Mouse (Mus musculus): Measurements from ENCODE around the gene Psmd4.
"Not testable (repeated sequence)": the region's sequence is repeated elsewhere in the genome, so short reads cannot be mapped to it uniquely, and the experiment has no call there.

The Psmd4 gene

DNA sequence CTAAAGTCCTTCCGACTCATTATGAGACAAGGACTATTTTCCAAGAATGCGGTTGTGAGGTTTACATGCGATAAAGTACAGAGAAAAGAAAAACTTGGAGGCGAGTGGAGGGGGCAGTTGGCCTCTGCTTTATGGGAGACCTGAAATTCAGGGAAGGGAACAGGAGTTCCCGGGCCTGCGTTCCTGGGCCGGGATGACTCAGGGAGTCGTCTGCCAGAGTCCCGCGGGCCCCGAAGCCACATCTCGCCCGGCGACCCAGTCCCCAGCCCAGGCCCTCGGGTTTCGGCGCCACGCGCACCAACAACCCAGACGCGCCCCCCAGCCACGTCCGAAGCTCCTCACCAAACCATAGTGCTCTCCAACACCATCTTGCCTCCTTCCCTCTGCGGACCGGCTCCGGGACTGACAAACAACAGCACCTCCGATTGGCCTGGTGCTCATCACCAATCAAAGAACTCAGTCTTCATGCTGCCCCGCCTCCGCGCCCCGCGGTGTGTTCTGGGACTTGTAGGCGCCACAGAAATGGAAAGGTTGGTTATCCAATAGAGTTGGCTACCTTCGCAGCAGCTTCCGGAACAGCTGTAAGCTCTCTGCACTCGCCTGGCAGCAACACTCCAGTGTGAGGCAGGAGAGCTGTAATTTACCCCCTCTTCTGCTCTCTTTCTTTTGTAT lies at the start of gene Psmd4:
Psmd4 (minus strand) TSS at position 449 of the 672 bp plus-strand sequence.
- DNase-seq (ENCODE audit: low read depth, low spot score) = peak; percentile 95

DNA sequence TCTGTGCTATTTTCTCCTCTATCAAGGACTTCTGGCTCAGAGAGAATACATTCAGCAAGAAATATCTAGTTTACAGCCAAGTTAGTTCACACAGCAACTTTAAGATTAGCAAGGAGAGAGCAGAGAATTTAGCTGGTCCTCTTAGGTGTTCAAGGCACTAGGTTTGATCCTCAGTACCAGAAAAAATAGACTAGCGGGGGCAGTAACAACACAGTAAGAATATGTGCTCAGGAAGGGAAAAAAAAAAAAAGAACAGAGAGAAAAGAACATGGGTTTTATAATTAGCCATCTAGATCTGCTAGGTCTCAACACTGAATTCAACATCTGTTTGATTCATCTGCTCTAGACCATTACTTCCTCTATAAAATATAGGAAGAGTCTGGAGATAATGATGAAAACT lies 45.7 kb upstream of the Psmd4 start:
- DNase-seq (ENCODE audit: low read depth, low spot score) = no peak

DNA sequence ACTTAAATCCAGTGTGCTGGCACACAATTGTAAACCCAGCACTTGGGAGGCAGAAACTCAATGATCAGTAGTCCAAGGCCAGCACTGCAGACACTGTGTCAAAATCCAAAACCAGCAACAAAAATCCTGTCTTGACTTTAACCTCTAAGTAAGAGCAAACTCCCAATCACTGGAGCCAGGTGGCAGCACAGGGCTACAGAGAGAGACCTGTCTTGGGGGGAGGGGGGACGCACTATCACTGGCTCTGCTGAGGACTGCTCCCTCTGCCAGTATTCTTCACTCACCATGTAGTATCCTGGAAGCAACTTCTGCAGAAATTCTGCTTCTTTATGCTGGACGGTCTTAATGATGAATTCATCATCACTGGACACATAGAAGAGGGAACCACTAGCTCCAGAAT lies 29.2 kb upstream of the Psmd4 start:
- DNase-seq (ENCODE audit: low read depth, low spot score) = no peak

DNA sequence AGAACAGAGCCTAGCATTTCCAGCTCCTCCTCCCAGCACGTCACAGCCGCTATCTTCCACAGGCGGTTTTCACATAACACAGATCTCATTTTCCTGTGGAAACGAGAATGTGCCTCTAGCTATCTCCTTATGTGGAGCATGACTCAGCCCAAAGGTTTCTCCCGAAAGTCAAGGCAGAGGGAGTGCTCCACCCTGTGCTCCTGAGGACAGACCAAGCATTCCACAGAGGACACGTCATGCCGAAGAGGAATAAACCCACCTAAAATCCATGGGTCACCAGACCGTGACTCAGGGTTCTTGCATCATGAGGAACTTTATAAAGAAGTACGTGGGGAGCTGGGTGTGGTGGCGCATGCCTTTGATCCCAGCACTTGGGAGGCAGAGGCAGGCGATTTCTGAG lies 24.2 kb upstream of the Psmd4 start:
- DNase-seq (ENCODE audit: low read depth, low spot score) = no peak

DNA sequence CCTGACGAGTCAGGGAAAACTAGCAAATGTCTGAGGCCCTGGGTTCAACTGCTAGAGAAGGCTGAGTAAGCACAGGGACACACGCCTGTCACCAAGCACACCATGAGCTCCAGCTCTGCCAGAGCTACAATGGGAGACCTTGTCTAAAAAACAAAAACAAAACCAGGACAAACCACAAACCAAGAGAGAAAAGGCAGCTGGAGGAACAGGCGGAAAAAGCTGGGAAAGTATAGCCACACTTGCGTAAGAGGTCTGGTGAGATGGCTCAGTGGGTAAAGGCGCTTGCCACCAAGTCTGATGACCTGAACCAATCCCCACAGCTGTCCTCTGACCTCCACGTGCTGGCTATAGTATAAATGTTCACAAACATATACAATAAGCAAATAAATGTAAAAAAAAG lies 23.7 kb upstream of the Psmd4 start:
- DNase-seq (ENCODE audit: low read depth, low spot score) = no peak

DNA sequence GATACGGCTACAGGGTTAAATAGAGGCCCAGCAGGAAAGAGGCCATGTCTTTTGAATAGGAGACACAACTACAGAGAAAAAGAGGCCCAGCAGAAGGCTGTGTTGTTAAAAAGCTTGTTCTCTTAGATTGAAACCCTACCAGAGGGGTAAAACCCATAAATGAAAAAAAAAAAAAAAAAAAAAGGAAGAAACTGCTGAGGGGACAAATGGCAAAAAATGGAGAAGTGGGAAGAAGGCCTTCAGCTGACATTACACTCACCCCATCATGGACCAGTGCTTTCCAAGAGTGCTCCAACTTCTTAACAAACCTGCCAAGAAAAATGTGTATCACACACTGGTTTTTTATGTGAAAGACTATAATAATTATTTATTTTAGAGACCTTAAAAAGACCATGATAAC lies 23.1 kb upstream of the Psmd4 start:
- no peak for DNase-seq (ENCODE audit: low read depth, low spot score)

DNA sequence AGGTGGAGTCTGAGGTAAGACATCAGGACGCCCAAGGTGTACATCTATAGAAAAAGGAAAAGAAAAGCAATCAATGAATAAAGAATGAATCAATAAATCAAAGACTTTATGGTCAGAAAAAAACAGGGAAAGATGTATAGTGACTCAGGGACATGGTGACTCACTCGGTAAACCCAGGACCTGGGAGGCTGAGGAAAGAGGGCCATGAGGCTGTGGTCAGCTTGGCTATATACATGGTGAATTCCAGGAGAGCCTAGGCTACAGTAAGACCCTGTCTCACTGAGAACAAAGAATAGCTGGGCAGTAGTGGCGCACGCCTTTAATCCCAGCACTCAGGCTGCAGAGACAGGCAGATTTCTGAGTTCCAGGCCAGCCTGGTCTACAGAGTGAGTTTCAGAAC lies 21.3 kb upstream of the Psmd4 start:
- DNase-seq (ENCODE audit: low read depth, low spot score) = no peak

DNA sequence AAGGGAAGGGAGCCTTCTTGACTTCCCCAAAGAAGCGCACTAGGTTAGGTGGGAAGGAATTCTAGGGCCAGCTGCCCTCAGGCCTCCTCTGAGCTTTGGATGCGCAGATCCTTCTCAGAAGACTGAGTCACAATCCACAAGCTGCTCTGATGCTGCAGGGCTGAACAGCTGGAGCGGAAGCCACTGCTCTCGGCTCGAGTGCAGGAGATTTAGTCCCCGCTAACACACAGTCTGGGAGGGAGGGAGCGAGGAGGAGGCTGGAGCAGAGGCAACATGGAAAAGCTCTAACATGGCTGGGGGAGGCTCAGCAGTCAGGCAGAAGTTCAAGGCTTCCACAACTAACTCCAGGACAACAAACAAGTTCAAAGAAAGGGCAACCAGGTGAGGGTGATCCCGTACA lies 15.7 kb upstream of the Psmd4 start:
- no peak for DNase-seq (ENCODE audit: low read depth, low spot score)

DNA sequence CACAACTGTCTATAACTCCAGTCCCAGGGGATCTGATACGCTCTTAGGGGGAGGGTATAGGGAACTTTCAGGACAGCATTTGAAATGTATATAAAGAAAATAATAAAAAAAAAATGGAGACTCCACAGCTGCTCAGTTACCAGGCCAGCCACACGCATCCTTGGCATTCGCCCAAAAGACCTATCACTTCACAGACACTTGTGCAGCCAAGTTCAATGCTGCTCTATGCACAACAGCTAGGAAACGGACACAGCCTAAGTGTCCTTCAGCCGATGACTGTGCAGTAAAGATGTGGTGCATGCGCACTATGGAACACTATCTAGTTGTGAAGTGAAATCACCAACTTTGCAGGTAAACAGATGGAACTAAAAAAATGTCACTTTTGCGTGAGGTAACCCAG lies 13.9 kb upstream of the Psmd4 start:
- no peak for DNase-seq (ENCODE audit: low read depth, low spot score)

DNA sequence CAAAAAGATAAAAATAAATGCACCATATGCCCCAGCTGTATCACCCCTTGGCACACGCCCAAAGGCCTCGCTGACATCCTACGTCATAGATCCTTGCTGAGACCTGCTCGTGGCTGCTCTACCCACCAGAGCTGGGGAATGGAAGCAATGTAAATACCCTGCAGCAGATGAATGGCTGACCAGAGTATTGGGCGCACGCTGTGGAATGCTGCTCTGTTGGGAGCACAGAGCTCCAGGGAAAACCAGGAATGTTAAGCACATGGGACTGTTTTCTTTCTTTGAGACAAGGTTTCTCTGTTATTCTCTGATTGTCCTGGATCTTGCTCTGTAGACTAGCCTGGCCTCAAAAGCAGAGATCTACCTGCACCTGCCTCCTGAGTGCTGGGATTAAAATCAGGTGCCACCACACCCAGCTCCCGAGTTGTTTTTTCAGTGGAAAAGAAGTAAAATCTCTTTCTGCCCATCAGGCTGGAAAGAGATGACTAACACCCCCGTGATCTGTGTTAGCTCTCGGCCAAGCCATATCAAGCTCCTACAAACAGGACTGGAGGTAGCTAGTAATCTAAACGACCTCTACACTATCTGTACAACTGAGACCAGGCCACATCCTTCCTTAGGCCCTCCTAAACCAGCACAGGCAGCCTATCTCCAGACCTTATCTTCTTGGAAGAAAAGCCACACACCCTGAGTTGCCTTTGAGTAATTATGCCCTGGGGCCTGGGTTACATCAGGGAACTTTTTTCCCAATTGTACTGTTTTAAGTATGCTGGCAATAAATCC lies 12.3 kb upstream of the Psmd4 start:
- no peak for DNase-seq (ENCODE audit: low read depth, low spot score)

DNA sequence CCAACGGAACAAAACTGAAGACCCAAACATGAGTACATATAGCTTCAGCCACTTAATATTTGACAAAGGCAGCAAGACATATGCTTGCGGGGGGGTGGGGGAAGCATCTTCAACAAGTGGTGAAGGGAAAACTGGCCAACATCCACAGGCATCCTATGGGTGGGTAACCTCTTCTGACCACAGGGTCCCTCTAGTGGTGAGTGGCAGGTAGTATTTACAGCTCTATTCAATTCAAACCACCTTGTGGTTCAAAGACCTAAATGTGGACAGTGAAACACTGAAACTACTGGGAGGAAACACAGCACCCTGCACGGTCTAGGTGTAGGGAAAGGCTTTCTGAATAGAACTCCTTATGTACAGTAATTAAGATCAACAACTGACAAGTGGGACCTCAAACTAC lies 11.3 kb upstream of the Psmd4 start:
- DNase-seq (ENCODE audit: low read depth, low spot score) = peak; percentile 53

DNA sequence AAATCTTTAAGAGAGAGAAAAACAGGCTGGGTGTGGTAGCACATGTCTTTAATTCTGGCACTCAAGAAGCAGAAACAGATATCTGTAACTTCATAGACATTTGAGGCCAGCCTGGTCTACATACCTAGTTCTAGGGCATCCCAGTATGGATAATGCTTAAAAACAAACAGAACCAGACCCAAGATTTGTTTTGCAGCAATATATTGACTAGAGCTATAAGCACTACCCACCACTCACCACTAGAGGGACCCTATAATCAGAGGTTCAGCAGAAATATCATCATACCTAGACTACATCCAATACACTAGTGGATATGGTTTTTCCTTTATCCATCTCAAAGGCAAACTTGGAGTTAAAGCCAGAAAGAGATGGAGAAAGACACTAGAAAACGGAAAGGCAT lies 10.5 kb upstream of the Psmd4 start:
- DNase-seq (ENCODE audit: low read depth, low spot score) = peak; percentile 56

DNA sequence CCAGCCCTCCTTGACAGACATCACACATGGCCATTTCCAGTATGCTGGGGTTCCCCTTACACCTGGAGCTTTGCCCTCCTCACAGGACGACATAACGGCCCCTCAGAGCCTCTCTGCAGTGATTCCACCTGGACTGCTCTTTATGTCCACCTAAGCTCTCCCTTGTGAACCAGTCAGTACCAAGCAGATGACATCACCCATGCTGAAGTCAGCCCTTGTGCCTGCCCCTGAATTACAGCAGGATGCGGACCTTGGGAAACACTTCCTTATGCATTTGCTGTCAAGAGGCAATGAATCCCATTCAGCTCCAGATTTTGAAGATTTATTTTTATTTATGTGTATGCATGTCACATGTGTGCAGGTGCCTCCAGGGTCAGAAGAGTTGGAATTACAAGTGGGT lies 5.5 kb upstream of the Psmd4 start:
- DNase-seq (ENCODE audit: low read depth, low spot score) = no peak

DNA sequence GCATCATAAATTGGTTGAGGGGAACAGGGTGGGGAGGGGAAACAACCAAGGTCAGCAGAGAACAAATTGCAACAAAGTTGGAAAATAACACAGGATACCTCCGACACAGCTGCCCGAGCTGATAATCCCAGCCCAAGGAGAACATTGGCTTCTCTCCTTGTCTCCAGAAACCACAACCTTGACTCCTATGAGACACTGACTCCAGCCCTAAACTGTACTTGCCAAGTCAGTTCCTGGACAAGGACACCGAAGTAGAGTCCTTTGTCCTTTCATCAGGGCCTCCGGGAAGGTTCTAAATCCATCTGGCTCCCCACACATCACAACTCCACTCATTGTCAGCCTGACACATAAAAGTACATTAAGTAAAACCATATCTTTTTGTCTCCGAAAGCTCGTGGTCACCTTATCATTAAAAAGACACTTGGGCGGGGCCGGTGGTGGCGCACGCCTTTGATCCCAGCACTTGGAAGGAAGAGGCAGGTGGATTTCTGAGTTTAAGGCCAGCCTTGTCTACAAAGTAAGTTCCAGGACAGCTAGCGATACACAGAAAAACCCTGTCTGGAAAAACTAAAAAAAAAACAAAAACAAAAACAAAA lies 4.1 kb upstream of the Psmd4 start:
- DNase-seq (ENCODE audit: low read depth, low spot score) = no peak

DNA sequence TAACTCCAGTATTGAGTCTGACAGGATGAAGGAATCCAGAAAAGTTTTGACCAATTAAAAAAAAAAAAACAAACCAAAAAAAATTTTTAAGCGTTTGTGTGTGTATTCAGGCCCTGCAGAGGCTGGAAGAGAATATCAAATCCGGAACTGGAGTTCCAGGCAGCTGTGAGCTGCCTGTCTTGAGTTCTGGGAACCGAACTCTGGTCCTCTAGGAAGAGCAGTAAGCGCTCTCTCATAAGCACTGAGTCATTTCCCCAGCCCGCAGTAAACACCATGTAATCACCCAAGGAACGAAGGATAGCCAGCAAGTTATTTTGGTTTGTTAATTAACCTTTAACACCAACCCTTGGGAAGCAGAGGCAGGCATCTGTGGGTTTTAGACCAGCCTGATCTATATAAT lies 837 bp upstream of the Psmd4 start:
- DNase-seq (ENCODE audit: low read depth, low spot score) = no peak

DNA sequence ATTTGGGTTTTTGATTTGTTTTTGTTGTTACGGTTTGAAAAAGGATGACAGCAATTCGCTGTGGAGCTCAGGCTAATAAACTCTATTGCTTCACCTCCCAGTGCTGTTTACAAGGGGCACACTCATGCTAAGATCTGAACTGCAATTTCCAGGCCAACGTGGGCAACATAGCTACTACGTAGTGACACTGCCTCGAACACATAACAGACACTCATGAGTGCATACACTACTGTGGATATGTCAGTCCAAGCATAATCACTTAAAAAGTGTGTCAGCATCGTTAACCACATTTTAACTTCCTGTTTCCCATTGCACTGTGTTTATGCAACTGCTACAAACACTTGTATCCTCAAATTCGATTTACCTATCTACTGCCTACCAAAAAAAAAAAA lies 420 bp upstream of the Psmd4 start:
- DNase-seq (ENCODE audit: low read depth, low spot score) = no peak

DNA sequence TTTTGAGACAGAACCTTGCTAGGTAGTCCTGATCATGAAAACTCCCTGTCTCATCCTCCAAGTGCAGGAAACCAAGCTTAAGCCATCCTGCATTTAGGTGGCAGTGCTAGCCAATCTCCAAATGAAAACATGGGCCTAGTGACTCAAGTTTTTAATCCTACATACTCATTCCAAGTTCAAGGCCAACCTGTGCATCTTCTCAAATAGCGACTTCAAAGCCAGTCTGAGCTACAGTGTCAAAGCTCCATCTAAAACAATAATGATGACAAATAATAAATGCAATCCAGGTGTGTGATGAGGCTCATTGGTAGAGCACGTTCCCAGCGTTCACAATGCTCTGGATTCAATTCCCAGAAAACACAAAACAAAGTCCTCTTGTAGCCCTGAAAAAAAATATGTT lies 789 bp downstream of the Psmd4 start:
- no peak for DNase-seq (ENCODE audit: low read depth, low spot score)

DNA sequence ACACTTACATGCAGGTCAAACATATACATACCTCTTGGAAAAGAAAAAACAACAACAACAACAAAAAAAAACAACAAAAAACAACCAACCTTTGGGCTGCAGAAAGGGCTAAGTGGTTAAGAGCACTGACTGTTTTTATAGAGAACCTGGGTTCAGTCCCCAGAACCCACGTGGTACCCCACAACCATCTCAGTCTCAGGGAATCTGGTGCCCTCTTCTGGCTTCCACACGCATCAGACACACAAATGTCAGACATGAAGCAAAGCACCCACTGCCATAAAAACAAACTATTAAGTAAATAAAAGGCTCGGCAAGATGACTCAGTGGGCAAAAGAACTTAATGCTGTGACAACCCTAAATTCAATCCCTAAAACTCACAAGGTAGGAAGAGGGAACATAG lies 12.5 kb downstream of the Psmd4 start:
- DNase-seq (ENCODE audit: low read depth, low spot score) = no peak

DNA sequence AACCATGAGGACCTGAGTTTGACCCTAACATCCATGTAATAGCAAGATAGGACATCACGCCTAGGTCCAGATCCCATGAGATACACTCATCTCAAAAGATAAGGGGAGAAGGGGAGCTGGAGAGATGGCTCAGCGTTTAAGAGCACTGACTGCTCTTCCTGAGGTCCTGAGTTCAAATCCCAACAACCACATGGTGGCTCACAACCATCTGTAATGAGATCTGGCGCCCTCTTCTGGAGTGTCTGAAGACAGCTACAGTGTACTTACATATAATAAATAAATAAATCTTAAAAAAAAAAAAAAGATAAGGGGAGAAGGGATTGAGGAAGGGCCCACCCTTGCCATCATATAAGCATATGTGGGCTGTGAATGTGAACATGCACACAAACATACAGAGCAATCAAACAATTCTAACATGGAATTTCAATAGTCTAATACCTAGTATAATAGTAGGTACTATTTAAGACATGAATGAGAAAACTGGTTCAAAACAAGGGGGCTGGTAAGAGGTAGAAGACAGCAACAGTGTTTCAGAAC lies 13.1 kb downstream of the Psmd4 start:
- DNase-seq (ENCODE audit: low read depth, low spot score) = not testable (repeated sequence)

DNA sequence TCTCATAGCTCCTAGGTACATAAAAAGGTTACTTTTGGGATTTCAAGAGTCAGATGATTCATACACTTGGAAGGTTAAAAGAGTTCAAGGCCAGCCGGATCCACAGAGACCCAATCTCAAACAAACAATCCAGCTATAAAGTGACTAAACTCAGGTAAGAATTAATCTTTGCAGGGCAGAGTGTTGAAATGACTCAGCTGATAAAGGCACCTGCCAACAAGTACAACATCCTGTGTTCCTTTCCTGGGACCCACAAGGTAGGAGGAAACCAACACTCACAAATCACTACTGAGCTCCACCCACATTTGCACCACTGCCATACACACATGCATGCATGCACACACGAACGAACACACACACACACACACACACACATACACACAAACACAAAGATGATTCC lies 13.8 kb downstream of the Psmd4 start:
- no peak for DNase-seq (ENCODE audit: low read depth, low spot score)

DNA sequence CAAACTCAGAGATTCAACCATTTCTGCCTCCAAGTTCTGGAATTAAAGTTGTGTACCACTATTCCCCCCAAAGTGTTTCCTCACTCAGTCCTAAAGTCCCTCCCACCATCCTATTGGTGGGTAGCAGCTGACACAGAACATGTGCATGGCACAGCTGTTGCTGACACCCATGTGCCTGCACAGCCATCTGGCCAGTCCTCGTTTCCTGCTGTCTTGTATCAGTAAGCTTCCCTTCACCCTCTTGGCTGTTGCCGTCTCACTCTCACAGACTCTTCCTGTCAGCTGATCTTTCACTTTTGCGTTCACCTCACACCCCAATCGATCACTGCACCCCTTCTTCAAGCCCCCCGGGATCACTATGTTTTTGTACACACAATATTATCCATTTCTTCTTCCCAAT lies 14.7 kb downstream of the Psmd4 start:
- DNase-seq (ENCODE audit: low read depth, low spot score) = no peak

DNA sequence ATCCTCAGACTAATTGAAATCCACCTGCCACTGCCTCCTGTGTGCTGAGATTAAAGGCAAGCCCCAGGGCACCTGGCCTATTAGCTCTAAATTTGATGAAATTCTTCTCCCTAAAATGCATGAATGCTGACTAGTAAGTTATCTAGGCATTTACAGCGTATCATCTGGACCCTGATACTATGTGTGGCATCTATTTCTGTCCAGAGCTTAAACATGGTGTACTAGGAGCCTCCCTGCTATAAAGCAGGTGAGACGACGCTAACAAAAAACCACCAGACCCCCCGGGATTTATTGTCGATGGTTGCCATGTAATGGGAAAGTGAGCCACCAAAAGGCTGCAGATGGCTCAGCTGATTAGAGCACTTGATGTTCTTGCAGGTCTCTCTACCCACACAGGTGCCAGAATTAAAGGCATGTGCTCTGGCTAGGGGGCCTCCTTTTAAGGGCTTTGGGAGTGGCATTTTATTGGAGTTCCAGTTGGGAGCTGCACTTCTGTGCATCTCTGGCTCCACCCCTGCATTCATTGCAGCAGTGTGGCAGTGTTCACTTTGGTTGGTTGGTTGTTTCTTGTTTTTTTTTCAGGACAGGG lies 15.3 kb downstream of the Psmd4 start:
- DNase-seq (ENCODE audit: low read depth, low spot score) = no peak

Data from c-Kit-negative CD71-positive TER-119-positive erythroid progenitor cells, embryonic 14.5 days (primary cell).